Mouse (Mus musculus) bone marrow, adult 2 months (tissue): ENCODE results near the gene Clptm1l.

Experiments
- CTCF ChIP-seq: fragments of 200-500 bp; IDR thresholded peaks from 2 replicates; pipeline ENCODE4 v1.5.1; 2011; ENCODE audit warnings: low read length, control low read depth; ENCODE audit not compliant: control insufficient read depth, insufficient read depth
- POLR2A ChIP-seq: fragments of 200-500 bp; IDR thresholded peaks from 2 replicates; pipeline ENCODE4 v1.6.1; 2011; ENCODE audit warnings: low read depth, mild to moderate bottlenecking, control low read depth, low read length, borderline replicate concordance; ENCODE audit not compliant: control insufficient read depth

DNA sequence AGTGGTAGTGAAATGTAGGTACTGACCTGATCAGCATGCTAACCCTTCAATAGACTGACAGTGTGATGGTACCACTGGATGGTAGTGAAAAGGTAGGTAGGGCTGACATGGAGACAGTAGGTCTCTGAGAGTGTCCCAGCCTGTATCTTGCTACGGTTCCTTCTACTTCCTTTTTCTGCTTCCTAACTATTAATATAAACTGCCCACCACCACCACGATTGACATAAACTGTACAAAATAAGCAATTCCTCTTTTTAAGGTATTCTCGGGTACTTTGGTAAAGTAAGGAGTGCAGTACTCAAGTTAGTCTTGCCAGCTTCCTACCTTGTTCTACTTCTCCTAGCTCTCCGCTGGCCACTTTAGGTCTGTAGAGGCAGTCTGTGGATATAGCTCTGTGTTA is 7.5 kb upstream of the Clptm1l start:
- TF ChIP-seq CTCF (no peak), POLR2A (no peak)
